Mouse (Mus musculus) ES-E14 (cell line): ENCODE data around the gene Prph. TPM values are rescaled to one million over a fixed set of nuclear protein-coding genes. Genes with fewer than 3 reads are reported as not detected.

Experiments
- DNase-seq: peaks from one replicate; pipeline ENCODE4 v3.0.0-alpha.2; 2013; ENCODE audit warnings: low read depth, low spot score
- H3K27ac ChIP-seq: 2 replicates; pipeline ENCODE4 v1.5.1; 2012; ENCODE audit warnings: low read depth, mild to moderate bottlenecking, low read length, moderate library complexity, mixed read lengths; ENCODE audit not compliant: poor library complexity, insufficient read depth, severe bottlenecking
- H3K36me3 ChIP-seq: 2 replicates; pipeline ENCODE4 v1.6.1; 2012; ENCODE audit warnings: mild to moderate bottlenecking, low read length, moderate library complexity, mixed read lengths; ENCODE audit not compliant: control insufficient read depth, poor library complexity, insufficient read depth, severe bottlenecking
- H3K4me1 ChIP-seq, 2 experiments: fragments of 150-350 bp in 1 of 2; sonication (generic) in 1 of 2; 2 replicates each; pipeline ENCODE4 v1.6.1; 2012; ENCODE audit warnings: low read length in 2 of 2, mild to moderate bottlenecking in 1 of 2, mixed read lengths in 1 of 2; ENCODE audit not compliant: control insufficient read depth in 2 of 2, insufficient read depth in 2 of 2, poor library complexity in 1 of 2
- H3K4me3 ChIP-seq, 2 experiments: fragments of 150-350 bp in 1 of 2; sonication (generic) in 1 of 2; 2 replicates each; pipeline ENCODE4 v1.5.1; 2012; ENCODE audit warnings: low read length in 2 of 2, low read depth in 1 of 2, mild to moderate bottlenecking in 1 of 2, mixed read lengths in 1 of 2; ENCODE audit not compliant: insufficient read depth in 1 of 2, poor library complexity in 1 of 2, severe bottlenecking in 1 of 2
- H3K9ac ChIP-seq: 2 replicates; pipeline ENCODE4 v1.6.1; 2012; ENCODE audit warnings: low read depth, mild to moderate bottlenecking, low read length, mixed read lengths; ENCODE audit not compliant: poor library complexity, insufficient read depth, severe bottlenecking
- H3K9me3 ChIP-seq: fragments of 150-350 bp; sonication (generic); 2 replicates; pipeline ENCODE4 v1.6.1; 2012; ENCODE audit warnings: low read depth, mild to moderate bottlenecking, low read length; ENCODE audit not compliant: control insufficient read depth, insufficient read depth
- CHD2 ChIP-seq: IDR thresholded peaks from 2 replicates; pipeline ENCODE4 v1.6.1; 2014; ENCODE audit warnings: mild to moderate bottlenecking, low read depth, low read length, inconsistent platforms
- HCFC1 ChIP-seq: IDR thresholded peaks from 2 replicates; pipeline ENCODE4 v1.6.1; 2012; ENCODE audit warnings: low read length, inconsistent platforms, borderline replicate concordance; ENCODE audit not compliant: insufficient read depth
- MAFK ChIP-seq: IDR thresholded peaks from 2 replicates; pipeline ENCODE4 v1.6.1; 2014; ENCODE audit warnings: mild to moderate bottlenecking, low read depth, low read length, inconsistent platforms; ENCODE audit not compliant: insufficient read depth
- ZC3H11A ChIP-seq: IDR thresholded peaks from 2 replicates; pipeline ENCODE4 v1.6.1; 2012; ENCODE audit warnings: low read depth, mild to moderate bottlenecking, inconsistent platforms, low read length, borderline replicate concordance
- ZNF384 ChIP-seq: IDR thresholded peaks from 2 replicates; pipeline ENCODE4 v1.6.1; 2012; ENCODE audit warnings: low read depth, low read length, inconsistent platforms
- in situ Hi-C, 2 experiments: fragments of 600-800 bp; cut with MboI; formaldehyde crosslinking; loops; one replicate each; pipeline ENCODE4 v1.15.1; 2025; ENCODE audit warnings: low sequenced_read_pairs in 2 of 2, inconsistent platforms in 1 of 2; ENCODE audit not compliant: unreplicated experiment in 2 of 2
- total RNA-seq: library from RNA; depleted of rRNA; stranded (reverse); fragments of 300-350 nt; gene quantifications from 2 replicates; pipeline ENCODE4 v1.2.3, GENCODE M21; 2012

Prph gene
- total RNA-seq, 1 experiment, result 20.6 TPM

DNA sequence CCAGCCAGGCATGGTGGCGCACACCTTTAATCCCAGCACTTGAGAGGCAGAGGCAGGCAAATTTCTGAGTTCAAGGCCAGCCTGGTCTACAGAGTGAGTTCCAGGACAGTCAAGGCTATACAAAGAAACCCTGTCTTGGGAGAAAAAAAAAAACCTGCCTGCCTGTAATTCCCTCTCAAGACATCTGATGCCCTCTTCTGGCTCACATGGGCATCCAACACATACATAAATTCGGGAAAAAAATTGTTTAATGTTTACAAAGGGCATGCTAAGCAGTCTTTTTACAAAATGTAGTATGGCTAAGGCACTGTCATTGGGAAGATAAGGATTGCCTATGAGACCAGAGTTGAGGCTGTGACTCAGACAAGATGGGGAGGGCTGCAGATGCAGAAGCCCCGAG lies 24.8 kb downstream of the Prph start:
- no peak overlapping the region for H3K4me3 ChIP-seq

DNA sequence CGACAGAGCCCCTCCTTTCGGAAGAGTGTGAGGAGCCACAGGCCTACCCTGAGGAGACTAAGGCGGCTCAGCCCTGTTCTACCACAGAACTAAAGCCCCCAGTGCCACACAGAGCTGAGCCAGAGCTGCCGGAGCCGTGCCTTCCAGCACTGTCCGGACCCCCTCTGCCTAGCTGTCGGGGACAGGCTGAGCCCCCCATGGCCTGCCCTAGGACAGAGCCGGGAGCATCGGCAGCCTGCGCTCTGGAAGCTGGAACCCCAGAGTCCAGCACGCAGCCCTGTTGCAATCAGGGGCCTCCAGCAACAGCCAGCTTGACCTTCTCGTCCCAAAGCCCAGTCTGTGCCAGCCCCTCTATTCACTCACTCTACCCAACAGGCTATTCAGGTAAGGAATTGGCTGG lies 27.3 kb downstream of the Prph start:
- H3K4me1 ChIP-seq, result peaks cover 0 to 5% of the 10 kb centered on the region in 2 experiments; a peak in 2 of 4 replicates
- no peaks in the 10 kb centered on the region for H3K9me3 ChIP-seq
- no peak overlapping the region for H3K9ac ChIP-seq
- no peak for TF ChIP-seq ZC3H11A
- no peak for TF ChIP-seq HCFC1
- no peak for TF ChIP-seq ZNF384
- TF ChIP-seq CHD2, result no peak
- peaks cover 40% of the 10 kb centered on the region for H3K36me3 ChIP-seq
- DNase-seq, result no peak
- in situ Hi-C loops, result loop anchor here in 1 of 2 experiments (25.0 kb wide), 1 partner anchor 295 kb away; the partner anchor contains the start of genes Wnt1 and Wnt10b
- H3K4me3 ChIP-seq, result no peak overlapping the region
- no peak overlapping the region for H3K27ac ChIP-seq

More for the DNA sequence above, 24.8 kb downstream of the Prph start:
- H3K9ac ChIP-seq, result no peak overlapping the region
- TF ChIP-seq HCFC1 (no peak), MAFK (no peak), ZC3H11A (no peak), ZNF384 (no peak), CHD2 (no peak)
- H3K36me3 ChIP-seq, result peaks cover 49% of the 10 kb centered on the region
- H3K4me1 ChIP-seq, result peaks cover 0 to 9% of the 10 kb centered on the region in 2 experiments; a peak in 2 of 4 replicates
- no peaks in the 10 kb centered on the region for H3K9me3 ChIP-seq
- in situ Hi-C loops, result loop anchor here in 1 of 2 experiments (25.0 kb wide), 1 partner anchor 293 kb away; the partner anchor contains the start of genes Wnt1 and Wnt10b
- no peak for DNase-seq
- H3K27ac ChIP-seq, result no peak overlapping the region

DNA sequence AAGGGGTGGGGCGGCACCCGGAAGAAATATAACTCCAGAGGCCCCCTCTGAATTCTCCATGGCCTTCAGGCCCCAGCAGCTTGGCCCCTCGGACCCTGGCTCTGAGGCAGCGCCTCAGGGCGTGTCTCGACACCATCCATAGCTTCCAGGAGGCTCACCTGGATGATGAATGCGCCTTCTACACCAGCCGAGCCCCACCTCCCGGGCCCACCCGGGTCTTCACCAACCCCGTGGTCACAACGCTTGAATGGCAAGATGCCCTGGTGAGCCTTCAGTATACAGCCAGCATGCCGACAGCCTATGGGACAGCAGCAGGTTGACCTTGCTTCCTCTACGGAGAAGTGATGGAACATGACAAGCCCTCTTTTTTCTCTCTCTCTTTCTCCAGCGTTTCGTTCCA lies 27.9 kb downstream of the Prph start:
- DNase-seq, result no peak
- TF ChIP-seq CHD2 (no peak), ZNF384 (no peak), MAFK (no peak), HCFC1 (no peak), ZC3H11A (no peak)
- Histone ChIP-seq H3K4me1 (peaks cover 0 to 5% of the 10 kb centered on the region in 2 experiments; a peak in 2 of 4 replicates), H3K9me3 (no peaks in the 10 kb centered on the region), H3K9ac (no peak overlapping the region), H3K4me3 (no peak overlapping the region), H3K27ac (no peak overlapping the region), H3K36me3 (peaks cover 36% of the 10 kb centered on the region)
- in situ Hi-C loops, result loop anchor here in 1 of 2 experiments (25.0 kb wide), 1 partner anchor 296 kb away; the partner anchor contains the start of genes Wnt1 and Wnt10b

DNA sequence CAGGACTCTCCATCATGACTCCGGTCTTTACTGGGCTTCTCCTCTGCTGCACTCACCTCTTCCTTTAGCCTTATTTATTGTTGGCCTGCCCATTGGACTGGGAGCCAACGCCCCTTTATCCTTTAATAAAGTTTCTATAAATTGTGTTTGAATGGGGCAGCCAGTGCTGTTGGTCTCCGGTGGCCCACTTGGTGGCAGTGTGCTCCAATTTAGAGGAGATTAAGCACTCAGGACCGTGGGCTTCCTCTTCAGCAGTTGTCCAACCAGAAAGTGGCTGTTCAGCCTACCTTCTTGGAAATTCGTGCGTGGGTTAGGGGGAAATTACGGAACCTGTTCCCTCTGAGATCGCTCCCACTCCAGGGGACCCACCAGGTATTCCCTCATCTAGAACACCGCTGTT lies 28.3 kb downstream of the Prph start:
- Histone ChIP-seq H3K4me3 (no peak overlapping the region), H3K4me1 (peaks cover 0 to 5% of the 10 kb centered on the region in 2 experiments; a peak in 2 of 4 replicates), H3K36me3 (peaks cover 32% of the 10 kb centered on the region), H3K27ac (no peak overlapping the region), H3K9me3 (no peaks in the 10 kb centered on the region), H3K9ac (no peak overlapping the region)
- TF ChIP-seq ZC3H11A, result no peak
- TF ChIP-seq ZNF384, result no peak
- TF ChIP-seq MAFK, result no peak
- TF ChIP-seq CHD2, result no peak
- TF ChIP-seq HCFC1, result no peak
- in situ Hi-C loops, result loop anchor here in 1 of 2 experiments (25.0 kb wide), 1 partner anchor 296 kb away; the partner anchor contains the start of genes Wnt1 and Wnt10b
- DNase-seq, result no peak
